Mouse (Mus musculus) lung, postnatal 4 days (tissue): Measurements from ENCODE around the gene Supt16.
A peak's percentile ranks its signal among the peaks of the same experiment; 100 is the strongest.

Source experiments
- DNase-seq, 2 experiments: peaks; one replicate each; pipeline ENCODE4 v3.0.0; 2021

Supt16 gene

GRCm38 (mm10) chr14:52197156-52197878 lies at the start of gene Supt16:
Supt16 (minus strand) TSS chr14:52197416.
- DNase-seq = peak; percentile 87 to 88

GRCm38 (mm10) chr14:52246129-52246528 lies 48.9 kb upstream of the Supt16 start:
- DNase-seq = no peak

- DNase-seq = no peak
These were observed 47.5 kb upstream of the Supt16 start for GRCm38 (mm10) chr14:52244690-52245042.

GRCm38 (mm10) chr14:52244041-52244689 lies 46.9 kb upstream of the Supt16 start:
- DNase-seq = peak; percentile 98 to 100

- no peak for DNase-seq
These were observed 39.0 kb upstream of the Supt16 start for GRCm38 (mm10) chr14:52236216-52236615.

GRCm38 (mm10) chr14:52235165-52235564 lies 37.9 kb upstream of the Supt16 start:
- no peak for DNase-seq

- DNase-seq = no peak
These were observed 35.0 kb upstream of the Supt16 start for GRCm38 (mm10) chr14:52232249-52232648.

GRCm38 (mm10) chr14:52225972-52226371 lies 28.8 kb upstream of the Supt16 start:
- no peak for DNase-seq

GRCm38 (mm10) chr14:52217261-52217660 lies 20.0 kb upstream of the Supt16 start:
- no peak for DNase-seq

GRCm38 (mm10) chr14:52199412-52199811 lies 2.2 kb upstream of the Supt16 start:
- no peak for DNase-seq

GRCm38 (mm10) chr14:52198141-52198540 lies 925 bp upstream of the Supt16 start:
- no peak for DNase-seq

- no peak for DNase-seq
These were observed 723 bp downstream of the Supt16 start for GRCm38 (mm10) chr14:52196230-52197155.

- DNase-seq = peak; percentile 50 to 66
These were observed 1.5 kb downstream of the Supt16 start for GRCm38 (mm10) chr14:52195691-52196090.

GRCm38 (mm10) chr14:52190740-52191359 lies 6.4 kb downstream of the Supt16 start:
- peak; percentile 34 to 49 for DNase-seq

GRCm38 (mm10) chr14:52189519-52189918 lies 7.7 kb downstream of the Supt16 start:
- no peak for DNase-seq

GRCm38 (mm10) chr14:52188788-52189187 lies 8.4 kb downstream of the Supt16 start:
- DNase-seq = no peak

- DNase-seq = no peak
These were observed 30.6 kb downstream of the Supt16 start for GRCm38 (mm10) chr14:52166571-52166970.

- no peak for DNase-seq
These were observed 36.3 kb downstream of the Supt16 start for GRCm38 (mm10) chr14:52160911-52161310.

- DNase-seq = no peak
These were observed 42.2 kb downstream of the Supt16 start for GRCm38 (mm10) chr14:52155008-52155407.

- no peak for DNase-seq
These were observed 44.6 kb downstream of the Supt16 start for GRCm38 (mm10) chr14:52152613-52153012.

- no peak for DNase-seq
These were observed 45.0 kb downstream of the Supt16 start for GRCm38 (mm10) chr14:52152179-52152578.

- DNase-seq = no peak
These were observed 47.3 kb downstream of the Supt16 start for GRCm38 (mm10) chr14:52149888-52150287.

GRCm38 (mm10) chr14:52146540-52146939 lies 50.7 kb downstream of the Supt16 start:
- DNase-seq = peak in 1 of 2 experiments; percentile 29
